Mouse (Mus musculus): Measurements from ENCODE around the gene Rfc2.
A peak's percentile ranks its signal among the peaks of the same experiment; 100 is the strongest.

- TF ChIP-seq CTCF (IDR thresholded peaks at IDR 0.05; ENCODE audit: borderline replicate concordance, insufficient read depth, low read length) (no peak), POLR2A (IDR thresholded peaks at IDR 0.05; ENCODE audit: low read depth, low read length) (peak; percentile 48)
These were observed 29.7 kb upstream of the Rfc2 start for GRCm38 (mm10) chr5:134551233-134552109.

Data from embryonic fibroblast, embryonic 13.5 days (primary cell).